8 mouse cellular contexts compared by ENCODE assay signal in the genomic region with DNA sequence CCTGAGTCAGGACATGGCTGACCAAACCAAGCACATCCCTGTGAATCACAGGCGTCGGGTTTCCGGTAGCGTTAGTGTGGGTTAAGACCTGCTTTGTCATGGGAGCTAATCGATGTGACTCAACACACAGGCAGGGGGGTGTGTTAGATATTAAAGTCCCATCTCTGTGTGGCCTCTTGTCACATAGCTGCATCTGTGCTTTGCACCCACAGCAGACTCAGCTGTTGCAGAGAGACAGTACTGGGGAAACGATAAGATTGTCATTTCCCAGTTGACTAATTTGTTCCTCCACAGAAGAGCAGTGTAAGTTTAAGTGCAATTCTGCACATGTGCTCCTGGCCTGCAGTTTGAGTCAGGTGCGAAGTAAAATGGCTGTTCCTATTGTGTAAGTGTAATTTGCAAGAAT. TPM values are rescaled to one million over a fixed set of nuclear protein-coding genes. Genes with fewer than 3 reads are reported as not detected.
DNase-seq lines count a peak whose midpoint lies in the region; ATAC-seq lines count a peak whose summit lies in the region.

No protein-coding gene starts in this region.

- H3K27ac ChIP-seq in heart, embryonic 15.5 days: no peak overlapping the region
- H3K27ac ChIP-seq in liver, embryonic 12.5 days: peak overlapping the region; percentile 94

- H3K4me3 ChIP-seq in heart, embryonic 15.5 days: peak overlapping the region; percentile 89
- H3K4me3 ChIP-seq in liver, embryonic 12.5 days: peak overlapping the region; percentile 95

- peak overlapping the region; percentile 96; the same call in 1 of the 2 replicates for H3K9ac ChIP-seq in heart, embryonic 15.5 days
- H3K9ac ChIP-seq in liver, embryonic 12.5 days: peak overlapping the region; percentile 93

- WGBS in heart, embryonic 15.5 days: 38% methylated on average over 7 of the region's 7 CpGs
- 15% methylated on average over 7 of the region's 7 CpGs for WGBS in liver, embryonic 12.5 days (ENCODE audit: insufficient replicate concordance)

- H3K27me3 ChIP-seq in heart, embryonic 15.5 days: no peaks in the 10 kb centered on the region
- no peaks in the 10 kb centered on the region for H3K27me3 ChIP-seq in liver, embryonic 12.5 days (replicated peaks)

- H3K4me1 ChIP-seq in heart, embryonic 15.5 days (replicated peaks): peaks cover 41% of the 10 kb centered on the region
- peaks cover 51% of the 10 kb centered on the region for H3K4me1 ChIP-seq in liver, embryonic 12.5 days

- intact Hi-C loops in heart, postnatal 36 days (cut with DNase I): no loop called here
- intact Hi-C loops in gastrocnemius, postnatal 36 days (cut with DNase I): no loop called here

- no peaks in the 10 kb centered on the region for H3K9me3 ChIP-seq in heart, embryonic 15.5 days (replicated peaks)
- no peaks in the 10 kb centered on the region for H3K9me3 ChIP-seq in liver, embryonic 12.5 days (replicated peaks)

- DNase-seq in heart, postnatal 36 days: no peak
- DNase-seq in NIH3T3 (ENCODE audit: low read depth): peak; percentile 53
- peak; percentile 30 to 54 for DNase-seq in spleen, postnatal 36 days (ENCODE audit: low spot score in 2 of 2)
- no peak for DNase-seq in yolk sac, embryonic 10.5 days (ENCODE audit: low spot score)
- no peak for DNase-seq in gastrocnemius, postnatal 36 days

- ATAC-seq in heart, embryonic 15.5 days (replicated peaks; ENCODE audit: insufficient number of reproducible peaks, insufficient read depth, low FRiP score, low read depth): no peak
- peak; percentile 72 for ATAC-seq in erythroid progenitor cell, adult 5-6 weeks (replicated peaks; ENCODE audit: low FRiP score, poor library complexity, severe bottlenecking)
- peak; percentile 92 for ATAC-seq in liver, embryonic 12.5 days

- peak overlapping the region; percentile 75 for H3K4me2 ChIP-seq in heart, embryonic 15.5 days
- H3K4me2 ChIP-seq in liver, embryonic 12.5 days: peak overlapping the region; percentile 84

- peaks cover 36% of the 10 kb centered on the region for H3K36me3 ChIP-seq in heart, embryonic 15.5 days
- peaks cover 66% of the 10 kb centered on the region for H3K36me3 ChIP-seq in liver, embryonic 12.5 days

RNA-seq across cellular contexts. Expression of gene Mettl6, which starts 1.4 kb away (rescaled TPM):
- polyA plus RNA-seq in heart, embryonic 15.5 days (2015; fragmentation: Nextera tagmentation; extraction: Ambion mirVana): 34.1 and 38.4 TPM in 2 replicates
- 1 to 10 TPM; 8.4 to 9.3 TPM for total RNA-seq in heart, postnatal 36 days (2021)
- 16.2 and 26.8 TPM in 2 replicates for total RNA-seq in erythroid progenitor cell, adult 5-6 weeks (2015; ENCODE audit: low replicate concordance)
- 20.2 and 83.3 TPM in 2 replicates for total RNA-seq in erythroid progenitor cell, adult 5-6 weeks (2017; ENCODE audit: low replicate concordance)
- 43.7 and 46.9 TPM in 2 replicates for polyA plus RNA-seq in liver, embryonic 12.5 days (2016; fragmentation: Nextera tagmentation; extraction: Ambion mirVana)
- 1 to 10 TPM; 6.3 to 7.1 TPM for total RNA-seq in gastrocnemius, postnatal 36 days (2021)

RNA-seq across cellular contexts. Expression of gene Eaf1, which starts 2.0 kb away (rescaled TPM):
- polyA plus RNA-seq in heart, embryonic 15.5 days (2015; fragmentation: Nextera tagmentation; extraction: Ambion mirVana): 10.1 and 13.6 TPM in 2 replicates
- total RNA-seq in heart, postnatal 36 days (2021): 10 to 100 TPM; 10.4 to 12.1 TPM
- total RNA-seq in erythroid progenitor cell, adult 5-6 weeks (2015; ENCODE audit: low replicate concordance): 21.0 and 22.0 TPM in 2 replicates
- 32.3 and 41.6 TPM in 2 replicates for total RNA-seq in erythroid progenitor cell, adult 5-6 weeks (2017; ENCODE audit: low replicate concordance)
- 41.4 and 44.2 TPM in 2 replicates for polyA plus RNA-seq in liver, embryonic 12.5 days (2016; fragmentation: Nextera tagmentation; extraction: Ambion mirVana)
- total RNA-seq in gastrocnemius, postnatal 36 days (2021): 10 to 100 TPM; 10.5 to 11.7 TPM

Comparison
In these comparisons a context has a peak if more than half of its experiments do, and no peak if none do; other contexts are left out.
1. DNase-seq: peak in NIH3T3 (single experiment) and spleen, postnatal 36 days (2 of 2); none in heart, postnatal 36 days (0 of 2), yolk sac, embryonic 10.5 days (single experiment) and gastrocnemius, postnatal 36 days (0 of 2).